Mouse (Mus musculus): ENCODE results near the gene Exoc6.
A peak's percentile ranks its signal among the peaks of the same experiment; 100 is the strongest.

- no peak for TF ChIP-seq POLR2A (IDR thresholded peaks at IDR 0.05; ENCODE audit: control insufficient read depth, low read depth, low read length)
- TF ChIP-seq CTCF (IDR thresholded peaks at IDR 0.05; ENCODE audit: control insufficient read depth, insufficient read depth, insufficient replicate concordance, low read depth, low read length) = peak; percentile 49; the same call in 1 of the 2 replicates
These were observed 18.9 kb upstream of the Exoc6 start for GRCm38 (mm10) chr19:37531200-37531845.

All from testis, adult 2 months (tissue).